Mouse (Mus musculus): Measurements from ENCODE around the gene Thap7. TPM values are rescaled to one million over a fixed set of nuclear protein-coding genes. Genes with fewer than 3 reads are reported as not detected.
"Not testable (repeated sequence)": the region's sequence is repeated elsewhere in the genome, so short reads cannot be mapped to it uniquely, and the experiment has no call there.

Gene Thap7
- polyA plus RNA-seq, 1 experiment from 2014 or later, result 50.2 TPM

DNA sequence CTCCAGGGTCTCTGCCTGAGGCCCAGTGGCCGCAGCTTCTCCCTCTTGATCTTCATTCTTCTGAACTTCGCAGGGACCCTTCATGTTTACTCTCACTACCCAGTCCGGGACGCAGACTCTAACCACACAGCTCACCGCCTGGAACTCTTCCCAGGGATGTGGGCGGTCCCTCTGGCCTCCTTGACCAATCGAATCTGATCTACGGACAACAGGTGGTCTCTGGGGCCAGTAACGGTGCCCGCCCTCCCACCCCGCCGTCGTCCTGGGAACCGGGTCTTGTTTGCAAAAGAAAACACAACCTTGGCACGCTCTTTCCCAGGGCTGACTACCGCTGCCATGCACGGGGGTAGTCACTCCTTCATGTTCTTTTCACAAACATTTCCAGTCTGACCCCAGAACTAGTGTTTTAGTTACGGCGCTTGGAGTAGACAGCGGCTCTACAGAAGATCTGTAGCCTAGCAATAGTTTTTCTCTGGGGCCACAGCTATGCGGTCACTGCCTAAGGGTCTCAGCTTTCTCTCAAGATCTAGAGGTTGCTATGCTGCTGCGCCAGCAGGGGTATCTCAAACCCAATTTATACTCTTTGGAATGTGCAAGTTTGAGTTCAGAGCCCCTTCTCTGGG, 30.3 kb upstream of the Thap7 start, which contains the start of gene Lrrc74b:
Gene Lrrc74b (minus strand): TSS at position 120 of the 623 bp plus-strand sequence.
- peak; percentile 83 for DNase-seq (ENCODE audit: low spot score)
- peak within 1 kb of the TSS; percentile 57 for H3K4me2 ChIP-seq (ENCODE audit: low read depth, low read length, severe bottlenecking)
- no peak within 1 kb of the TSS for H3K27ac ChIP-seq (ENCODE audit: low read depth, low read length)
- H3K36me3 ChIP-seq (ENCODE audit: control insufficient read depth, insufficient read depth, low read length), result no peaks in the 10 kb centered on the region
- peak within 1 kb of the TSS; percentile 15 for H3K4me3 ChIP-seq (ENCODE audit: low read depth, low read length)
- peaks cover 2% of the 10 kb centered on the region; the same call in 1 of the 2 replicates for H3K27me3 ChIP-seq (ENCODE audit: control insufficient read depth, insufficient read depth, low read length)
- ATAC-seq (replicated peaks; ENCODE audit: low FRiP score), result peak; percentile 63
- peaks cover 16% of the 10 kb centered on the region for H3K4me1 ChIP-seq (replicated peaks; ENCODE audit: control insufficient read depth, insufficient read depth, low read length)
- WGBS, result under 1% methylated on average over 22 of the region's 22 CpGs
- H3K9ac ChIP-seq (ENCODE audit: low read length), result peak within 1 kb of the TSS; percentile 16
- no peaks in the 10 kb centered on the region for H3K9me3 ChIP-seq (ENCODE audit: control insufficient read depth, low read length)

DNA sequence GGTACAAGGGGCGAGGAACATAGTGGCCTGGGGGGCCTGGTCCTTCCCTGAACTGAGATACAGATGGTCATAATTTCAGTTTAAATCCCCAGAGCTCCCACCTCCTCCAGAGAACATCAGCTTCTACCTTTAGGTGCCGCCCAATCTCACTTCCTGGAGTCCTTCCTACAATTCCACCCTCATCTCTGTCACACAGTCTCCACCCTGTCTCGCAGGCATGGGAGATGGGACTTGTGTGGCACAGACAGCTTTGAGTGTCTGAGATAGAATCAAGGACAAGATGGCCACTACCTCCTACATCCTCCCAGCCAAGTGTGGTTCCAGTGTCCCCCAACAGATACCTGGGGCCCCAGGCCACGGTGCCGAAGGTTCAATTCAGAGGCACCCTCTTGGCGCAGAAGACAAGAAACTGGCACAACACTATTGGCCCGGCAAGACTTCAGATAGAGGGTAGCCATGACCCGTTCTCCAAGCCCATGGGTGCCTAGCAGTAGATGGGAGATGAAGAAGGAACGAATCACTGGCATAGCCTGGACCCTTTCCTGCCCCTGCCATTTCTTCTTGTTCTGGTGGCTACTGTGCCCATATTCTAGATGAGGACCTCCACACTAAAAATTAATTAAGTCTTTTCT, 28.6 kb upstream of the Thap7 start:
- Histone ChIP-seq H3K36me3 (ENCODE audit: control insufficient read depth, insufficient read depth, low read length) (no peaks in the 10 kb centered on the region), H3K4me1 (replicated peaks; ENCODE audit: control insufficient read depth, insufficient read depth, low read length) (peaks cover 27% of the 10 kb centered on the region), H3K27ac (ENCODE audit: low read depth, low read length) (no peak overlapping the region), H3K9ac (ENCODE audit: low read length) (peak overlapping the region; percentile 45; the same call in 1 of the 2 replicates), H3K9me3 (ENCODE audit: control insufficient read depth, low read length) (no peaks in the 10 kb centered on the region), H3K4me3 (ENCODE audit: low read depth, low read length) (no peak overlapping the region), H3K4me2 (ENCODE audit: low read depth, low read length, severe bottlenecking) (no peak overlapping the region; the same call in 1 of the 2 replicates), H3K27me3 (ENCODE audit: control insufficient read depth, insufficient read depth, low read length) (peaks cover 2% of the 10 kb centered on the region; the same call in 1 of the 2 replicates)
- no peak for ATAC-seq (replicated peaks; ENCODE audit: low FRiP score)
- WGBS, result 60% methylated on average over 9 of the region's 9 CpGs
- peak; percentile 52 for DNase-seq (ENCODE audit: low spot score)

DNA sequence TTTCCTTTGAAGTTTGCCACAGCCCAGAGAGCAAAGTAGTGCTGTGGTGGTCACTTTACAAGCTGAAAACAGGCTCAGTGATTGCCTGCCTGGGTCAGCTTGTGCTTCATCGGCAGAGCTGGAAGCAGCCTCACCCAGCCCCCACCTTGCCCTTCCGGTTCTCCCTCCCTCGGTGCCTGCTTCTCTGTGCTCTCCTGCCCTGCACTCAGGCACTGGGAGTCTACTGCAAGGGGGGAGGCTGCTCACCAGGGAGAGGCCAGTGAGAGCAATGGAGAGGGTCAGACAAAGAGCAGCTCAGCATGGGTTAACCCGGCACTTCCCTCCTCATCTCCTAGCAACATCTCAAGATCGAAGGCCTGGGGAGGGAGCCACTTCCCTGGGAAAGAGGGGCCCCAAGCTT, 27.9 kb upstream of the Thap7 start:
- Histone ChIP-seq H3K4me2 (ENCODE audit: low read depth, low read length, severe bottlenecking) (peak overlapping the region; percentile 38; the same call in 1 of the 2 replicates), H3K9ac (ENCODE audit: low read length) (peak overlapping the region; percentile 45), H3K36me3 (ENCODE audit: control insufficient read depth, insufficient read depth, low read length) (no peaks in the 10 kb centered on the region), H3K4me1 (replicated peaks; ENCODE audit: control insufficient read depth, insufficient read depth, low read length) (peaks cover 33% of the 10 kb centered on the region), H3K27me3 (ENCODE audit: control insufficient read depth, insufficient read depth, low read length) (peaks cover 2% of the 10 kb centered on the region; the same call in 1 of the 2 replicates), H3K27ac (ENCODE audit: low read depth, low read length) (no peak overlapping the region), H3K9me3 (ENCODE audit: control insufficient read depth, low read length) (no peaks in the 10 kb centered on the region), H3K4me3 (ENCODE audit: low read depth, low read length) (no peak overlapping the region)
- WGBS, result 0% methylated on average over 5 of the region's 5 CpGs
- ATAC-seq (replicated peaks; ENCODE audit: low FRiP score), result peak; percentile 47
- peak; percentile 56 for DNase-seq (ENCODE audit: low spot score)

DNA sequence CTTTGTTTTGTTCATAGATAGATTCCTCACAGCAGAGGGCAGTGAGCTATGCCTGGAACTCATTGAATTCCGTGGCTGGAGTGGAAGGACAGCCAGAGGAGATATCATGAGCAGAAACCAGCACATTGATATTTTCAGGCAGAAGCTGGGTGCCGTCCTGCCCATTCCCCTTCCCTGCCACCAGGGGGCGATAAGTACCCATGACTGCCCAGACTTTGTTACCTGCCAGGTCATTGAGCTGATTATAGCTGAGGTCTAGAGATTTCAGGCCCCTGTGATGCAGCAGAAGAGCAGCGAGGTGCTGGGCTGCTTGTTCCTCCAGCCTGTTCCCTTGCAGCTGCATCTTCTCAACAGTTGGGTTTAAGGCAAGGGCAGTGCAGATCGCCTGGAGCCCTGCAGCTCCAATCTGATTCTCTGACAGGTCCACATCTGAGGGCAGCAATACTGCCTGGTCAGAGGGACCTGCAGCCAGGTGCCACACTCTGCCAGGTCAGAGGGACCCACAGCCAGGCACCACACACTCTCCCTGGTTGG, 27.1 kb upstream of the Thap7 start:
- ATAC-seq (replicated peaks; ENCODE audit: low FRiP score), result 0 out of 2 replicates have a peak, but pooled peaks have one; percentile 6
- Histone ChIP-seq H3K4me1 (replicated peaks; ENCODE audit: control insufficient read depth, insufficient read depth, low read length) (peaks cover 35% of the 10 kb centered on the region), H3K4me2 (ENCODE audit: low read depth, low read length, severe bottlenecking) (no peak overlapping the region), H3K36me3 (ENCODE audit: control insufficient read depth, insufficient read depth, low read length) (no peaks in the 10 kb centered on the region), H3K9ac (ENCODE audit: low read length) (no peak overlapping the region), H3K27me3 (ENCODE audit: control insufficient read depth, insufficient read depth, low read length) (peaks cover 2% of the 10 kb centered on the region; the same call in 1 of the 2 replicates), H3K27ac (ENCODE audit: low read depth, low read length) (no peak overlapping the region), H3K4me3 (ENCODE audit: low read depth, low read length) (no peak overlapping the region), H3K9me3 (ENCODE audit: control insufficient read depth, low read length) (no peaks in the 10 kb centered on the region)
- 1% methylated on average over 5 of the region's 5 CpGs for WGBS
- DNase-seq (ENCODE audit: low spot score), result peak; percentile 86

DNA sequence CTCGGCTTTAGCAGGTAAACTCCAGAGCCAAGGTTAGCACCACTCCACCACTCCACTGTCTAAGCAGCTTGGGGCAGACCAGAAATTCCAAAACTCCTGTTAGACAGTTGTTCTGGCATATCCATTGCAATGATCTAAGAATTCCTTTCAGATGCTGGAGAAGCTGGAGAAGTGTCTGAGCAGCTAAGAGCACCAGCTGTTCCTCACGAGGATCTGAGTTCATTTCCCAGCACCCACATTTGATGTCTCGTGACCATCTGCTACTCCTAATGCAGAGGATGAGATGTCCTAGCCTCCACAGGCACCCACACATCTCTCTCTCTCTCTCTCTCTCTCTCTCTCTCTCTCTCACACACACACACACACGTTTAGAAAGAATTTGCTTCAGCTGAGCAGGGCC, 26.0 kb upstream of the Thap7 start:
- DNase-seq (ENCODE audit: low spot score) (peak; percentile 36), ATAC-seq (replicated peaks; ENCODE audit: low FRiP score) (no peak)
- H3K9ac ChIP-seq (ENCODE audit: low read length), result no peak overlapping the region
- peaks cover 35% of the 10 kb centered on the region for H3K4me1 ChIP-seq (replicated peaks; ENCODE audit: control insufficient read depth, insufficient read depth, low read length)
- H3K27me3 ChIP-seq (ENCODE audit: control insufficient read depth, insufficient read depth, low read length), result no peaks in the 10 kb centered on the region
- H3K27ac ChIP-seq (ENCODE audit: low read depth, low read length), result no peak overlapping the region
- H3K36me3 ChIP-seq (ENCODE audit: control insufficient read depth, insufficient read depth, low read length), result no peaks in the 10 kb centered on the region
- H3K4me2 ChIP-seq (ENCODE audit: low read depth, low read length, severe bottlenecking), result no peak overlapping the region
- no peak overlapping the region for H3K4me3 ChIP-seq (ENCODE audit: low read depth, low read length)
- WGBS, result 69% methylated on average over 4 of the region's 4 CpGs
- H3K9me3 ChIP-seq (ENCODE audit: control insufficient read depth, low read length), result no peaks in the 10 kb centered on the region

DNA sequence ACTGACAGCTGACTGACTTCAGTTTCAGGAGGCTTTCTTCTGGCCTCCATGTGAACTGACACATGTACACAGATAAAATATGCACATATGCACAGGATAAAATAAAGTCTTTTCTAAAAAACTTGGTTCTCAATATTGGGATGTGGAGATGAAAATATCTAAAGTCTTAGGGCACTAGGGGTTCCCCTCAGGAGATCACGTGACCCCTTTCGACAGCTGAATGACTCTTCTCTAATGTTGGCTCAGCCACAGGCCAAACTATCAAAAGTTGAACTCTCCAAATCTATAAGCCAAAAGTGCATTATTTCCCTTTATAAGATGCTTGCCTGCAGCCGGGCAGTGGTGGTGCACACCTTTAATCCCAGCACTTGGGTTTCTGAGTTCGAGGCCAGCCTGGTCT, 25.2 kb upstream of the Thap7 start:
- H3K4me1 ChIP-seq (replicated peaks; ENCODE audit: control insufficient read depth, insufficient read depth, low read length), result peaks cover 33% of the 10 kb centered on the region
- no peaks in the 10 kb centered on the region for H3K27me3 ChIP-seq (ENCODE audit: control insufficient read depth, insufficient read depth, low read length)
- H3K9me3 ChIP-seq (ENCODE audit: control insufficient read depth, low read length), result no peaks in the 10 kb centered on the region
- H3K4me3 ChIP-seq (ENCODE audit: low read depth, low read length), result no peak overlapping the region
- DNase-seq (ENCODE audit: low spot score), result no peak
- no peak overlapping the region for H3K4me2 ChIP-seq (ENCODE audit: low read depth, low read length, severe bottlenecking)
- no peaks in the 10 kb centered on the region for H3K36me3 ChIP-seq (ENCODE audit: control insufficient read depth, insufficient read depth, low read length)
- H3K9ac ChIP-seq (ENCODE audit: low read length), result no peak overlapping the region
- H3K27ac ChIP-seq (ENCODE audit: low read depth, low read length), result no peak overlapping the region
- WGBS, result 87% methylated on average over 4 of the region's 4 CpGs
- ATAC-seq (replicated peaks; ENCODE audit: low FRiP score), result no peak

DNA sequence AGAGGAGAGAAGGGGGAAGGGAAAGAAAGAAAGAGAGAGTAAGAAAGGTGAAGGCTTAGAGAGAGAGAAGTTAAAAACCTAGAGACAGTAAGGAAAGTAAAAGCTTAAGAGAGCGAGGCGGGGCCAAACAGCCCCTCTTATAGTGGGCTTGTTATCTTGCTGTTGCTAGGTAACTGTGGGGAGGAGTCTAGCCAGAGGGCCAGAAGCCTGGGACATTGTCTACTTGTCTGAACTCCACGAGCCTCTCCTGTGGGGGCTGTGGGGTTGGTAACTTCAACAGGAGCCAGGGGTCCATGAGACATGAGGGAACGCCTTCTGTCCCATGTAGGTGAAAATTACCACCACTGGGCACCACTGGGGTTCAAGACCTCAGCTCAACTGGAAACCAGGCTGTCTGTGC, 23.8 kb upstream of the Thap7 start:
- peak; percentile 59 for ATAC-seq (replicated peaks; ENCODE audit: low FRiP score)
- not testable (repeated sequence) for H3K36me3 ChIP-seq (ENCODE audit: control insufficient read depth, insufficient read depth, low read length); H3K9me3 ChIP-seq (ENCODE audit: control insufficient read depth, low read length); H3K4me3 ChIP-seq (ENCODE audit: low read depth, low read length); H3K27me3 ChIP-seq (ENCODE audit: control insufficient read depth, insufficient read depth, low read length); H3K9ac ChIP-seq (ENCODE audit: low read length)
- H3K4me1 ChIP-seq (replicated peaks; ENCODE audit: control insufficient read depth, insufficient read depth, low read length), result peaks cover 31% of the 10 kb centered on the region
- peak overlapping the region; percentile 69; the same call in 1 of the 2 replicates for H3K27ac ChIP-seq (ENCODE audit: low read depth, low read length)
- peak; percentile 66 for DNase-seq (ENCODE audit: low spot score)
- H3K4me2 ChIP-seq (ENCODE audit: low read depth, low read length, severe bottlenecking), result peak overlapping the region; percentile 40; the same call in 1 of the 2 replicates
- WGBS, result 9% methylated on average over 4 of the region's 4 CpGs

DNA sequence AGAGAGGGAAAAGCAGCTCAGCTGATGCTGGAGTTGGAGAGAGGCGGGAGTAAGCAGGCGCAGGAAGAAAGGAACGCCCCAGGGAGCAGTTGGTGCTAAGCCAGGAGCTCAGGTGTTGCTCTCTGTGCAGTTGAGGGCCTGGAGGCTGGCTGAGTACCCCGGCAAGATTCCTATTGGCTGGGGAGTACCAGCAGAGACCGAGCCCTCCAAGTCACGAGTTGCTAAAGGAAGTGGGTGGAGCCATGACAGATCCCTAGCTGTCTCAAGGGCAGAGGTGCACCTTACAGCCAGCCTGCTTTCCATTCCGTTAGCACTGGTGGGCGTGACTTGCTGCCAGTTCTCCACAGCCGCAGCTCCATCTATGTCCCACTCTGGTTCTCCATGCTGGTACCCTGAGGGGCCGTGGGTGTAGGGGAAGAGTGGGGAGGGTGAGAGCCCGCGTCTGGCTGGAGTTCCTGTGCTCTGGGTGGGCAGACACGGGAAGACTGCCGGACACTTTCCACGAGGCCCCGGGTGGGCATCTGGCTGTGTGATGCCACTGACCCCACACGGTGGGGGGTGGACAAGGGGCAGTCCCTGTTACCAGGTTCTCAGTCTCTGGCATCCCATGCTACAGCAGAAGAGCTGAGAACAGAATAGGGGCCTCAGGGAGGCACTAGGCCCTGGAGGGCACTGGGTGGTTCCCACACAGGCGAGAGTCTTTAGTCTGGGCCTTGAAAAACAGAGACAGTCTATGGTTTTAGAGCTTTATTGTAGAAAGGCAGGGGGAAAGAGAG, 23.2 kb upstream of the Thap7 start:
- no peaks in the 10 kb centered on the region for H3K36me3 ChIP-seq (ENCODE audit: control insufficient read depth, insufficient read depth, low read length)
- peak overlapping the region; percentile 69 for H3K27ac ChIP-seq (ENCODE audit: low read depth, low read length)
- H3K9me3 ChIP-seq (ENCODE audit: control insufficient read depth, low read length), result no peaks in the 10 kb centered on the region
- H3K9ac ChIP-seq (ENCODE audit: low read length), result peak overlapping the region; percentile 33
- DNase-seq (ENCODE audit: low spot score) (peak; percentile 75), ATAC-seq (replicated peaks; ENCODE audit: low FRiP score) (peak; percentile 82)
- peaks cover 29% of the 10 kb centered on the region for H3K4me1 ChIP-seq (replicated peaks; ENCODE audit: control insufficient read depth, insufficient read depth, low read length)
- WGBS, result 6% methylated on average over 18 of the region's 18 CpGs
- H3K27me3 ChIP-seq (ENCODE audit: control insufficient read depth, insufficient read depth, low read length), result no peaks in the 10 kb centered on the region
- H3K4me2 ChIP-seq (ENCODE audit: low read depth, low read length, severe bottlenecking), result peak overlapping the region; percentile 40
- H3K4me3 ChIP-seq (ENCODE audit: low read depth, low read length), result 0 out of 2 replicates have a peak overlapping the region, but pooled peaks have one; percentile 9

All from forebrain, embryonic 11.5 days (tissue).